Mouse (Mus musculus): ENCODE measurements at regions not wholly inside any gene's neighbourhood (a gene's known extent, or its start where the extent isn't known, plus 50 kb on each side); places are given as distances from the start of the nearest gene placed in this dataset.

- no peak for TF ChIP-seq CTCF (IDR thresholded peaks at IDR 0.05; ENCODE audit: insufficient read depth, low read depth, low read length)
- no peak for TF ChIP-seq POLR2A (IDR thresholded peaks at IDR 0.05; ENCODE audit: insufficient read depth, low read depth, low read length)
Measured at GRCm38 (mm10) chr13:53717582-53717981, 244.7 kb upstream of the Msx2 start.

Data from olfactory bulb, adult 2 months (tissue).